Mouse (Mus musculus): ENCODE data around the gene C130074G19Rik. TPM values are rescaled to one million over a fixed set of nuclear protein-coding genes. Genes with fewer than 3 reads are reported as not detected.
A peak's percentile ranks its signal among the peaks of the same experiment; 100 is the strongest.

Gene C130074G19Rik
- 0.86 and 1.1 TPM in 2 replicates for polyA plus RNA-seq (2015; fragmentation: Nextera tagmentation; extraction: Ambion mirVana)

- peak; percentile 19 for DNase-seq (ENCODE audit: low spot score)
Observed at GRCm38 (mm10) chr1:184882281-184883268, at the start of gene C130074G19Rik. Gene C130074G19Rik, minus strand, starts transcription at chr1:184883218.

GRCm38 (mm10) chr1:184931097-184931496 is 48.1 kb upstream of the C130074G19Rik start:
- DNase-seq (ENCODE audit: low spot score) = no peak

GRCm38 (mm10) chr1:184928382-184928781 is 45.4 kb upstream of the C130074G19Rik start:
- no peak for DNase-seq (ENCODE audit: low spot score)

- DNase-seq (ENCODE audit: low spot score) = no peak
Observed at GRCm38 (mm10) chr1:184927911-184928310, 44.9 kb upstream of the C130074G19Rik start.

GRCm38 (mm10) chr1:184922824-184923223 is 39.8 kb upstream of the C130074G19Rik start:
- DNase-seq (ENCODE audit: low spot score) = no peak

GRCm38 (mm10) chr1:184920057-184920456 is 37.0 kb upstream of the C130074G19Rik start:
- DNase-seq (ENCODE audit: low spot score) = no peak

- DNase-seq (ENCODE audit: low spot score) = peak; percentile 36
Observed at GRCm38 (mm10) chr1:184918227-184918888, 35.3 kb upstream of the C130074G19Rik start.

GRCm38 (mm10) chr1:184912336-184912735 is 29.3 kb upstream of the C130074G19Rik start:
- no peak for DNase-seq (ENCODE audit: low spot score)

- DNase-seq (ENCODE audit: low spot score) = no peak
Observed at GRCm38 (mm10) chr1:184911861-184912260, 28.8 kb upstream of the C130074G19Rik start.

GRCm38 (mm10) chr1:184908558-184908957 is 25.5 kb upstream of the C130074G19Rik start:
- peak; percentile 14 for DNase-seq (ENCODE audit: low spot score)

GRCm38 (mm10) chr1:184905904-184906745 is 23.1 kb upstream of the C130074G19Rik start:
- no peak for DNase-seq (ENCODE audit: low spot score)

GRCm38 (mm10) chr1:184905371-184905770 is 22.4 kb upstream of the C130074G19Rik start:
- no peak for DNase-seq (ENCODE audit: low spot score)

GRCm38 (mm10) chr1:184903697-184904096 is 20.7 kb upstream of the C130074G19Rik start:
- DNase-seq (ENCODE audit: low spot score) = no peak

- no peak for DNase-seq (ENCODE audit: low spot score)
Observed at GRCm38 (mm10) chr1:184902886-184903285, 19.9 kb upstream of the C130074G19Rik start.

GRCm38 (mm10) chr1:184897350-184897749 is 14.3 kb upstream of the C130074G19Rik start:
- DNase-seq (ENCODE audit: low spot score) = no peak

GRCm38 (mm10) chr1:184891998-184892397 is 9.0 kb upstream of the C130074G19Rik start:
- DNase-seq (ENCODE audit: low spot score) = no peak

- DNase-seq (ENCODE audit: low spot score) = no peak
Observed at GRCm38 (mm10) chr1:184889454-184889853, 6.4 kb upstream of the C130074G19Rik start.

- DNase-seq (ENCODE audit: low spot score) = no peak
Observed at GRCm38 (mm10) chr1:184886160-184886559, 3.1 kb upstream of the C130074G19Rik start.

GRCm38 (mm10) chr1:184881861-184882260 is 1.2 kb downstream of the C130074G19Rik start:
- no peak for DNase-seq (ENCODE audit: low spot score)

- no peak for DNase-seq (ENCODE audit: low spot score)
Observed at GRCm38 (mm10) chr1:184881211-184881610, 1.8 kb downstream of the C130074G19Rik start.

GRCm38 (mm10) chr1:184878860-184879259 is 4.2 kb downstream of the C130074G19Rik start:
- DNase-seq (ENCODE audit: low spot score) = no peak
